Mouse (Mus musculus) mammary gland, adult 2 months (tissue): ENCODE results near the gene Rfc1. TPM values are rescaled to one million over a fixed set of nuclear protein-coding genes. Genes with fewer than 3 reads are reported as not detected.

Experiments
- polyA plus RNA-seq: library from polyadenylated mRNA; depleted of rRNA; stranded (reverse); fragments of >200 nt; gene quantifications from 2 replicates; pipeline ENCODE4 v1.2.3, GENCODE M21; 2012; ENCODE audit warnings: low replicate concordance; rRNA removed

Rfc1 gene
- 10.0 and 14.3 TPM in 2 replicates for polyA plus RNA-seq

DNA sequence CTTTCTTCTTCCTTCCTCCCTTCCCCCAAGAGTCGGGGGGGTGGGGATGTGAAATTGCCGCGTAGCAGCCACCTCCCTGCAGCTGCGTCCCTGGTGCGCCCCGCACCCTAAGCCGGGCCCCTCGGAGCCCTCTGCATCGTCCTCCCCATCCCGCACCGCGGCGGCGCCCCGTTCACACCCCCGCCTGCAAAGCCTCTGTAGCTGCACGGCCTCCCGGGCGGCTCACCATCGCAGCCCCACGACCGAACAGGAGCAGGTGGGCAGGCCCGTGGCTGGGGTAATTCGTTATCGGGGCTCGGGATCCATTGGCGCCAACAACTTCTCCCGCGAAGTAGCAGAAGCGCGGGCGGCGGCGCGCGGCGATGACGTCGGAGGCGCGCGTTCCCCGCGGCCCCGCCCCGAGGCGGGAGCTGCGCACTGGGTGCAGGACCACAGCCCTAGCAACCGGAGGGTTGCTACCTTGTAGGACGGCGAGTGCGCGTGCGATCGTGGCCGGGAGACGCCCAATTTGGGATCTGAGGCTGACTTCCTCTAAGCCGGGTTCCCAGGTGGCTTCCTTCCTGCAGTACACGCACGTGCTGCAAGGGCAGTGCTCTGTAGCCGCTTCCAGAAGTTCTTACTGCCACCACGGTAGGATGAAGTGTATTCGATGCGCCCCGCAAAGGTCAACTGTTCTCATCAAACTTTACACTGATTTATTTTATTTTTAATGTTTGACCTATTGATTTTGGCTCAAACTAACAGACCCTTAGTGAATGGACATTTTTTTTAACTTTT lies at the start of gene Rfc1:
Gene Rfc1, minus strand, starts transcription at position 373 of the 777 bp plus-strand sequence.

DNA sequence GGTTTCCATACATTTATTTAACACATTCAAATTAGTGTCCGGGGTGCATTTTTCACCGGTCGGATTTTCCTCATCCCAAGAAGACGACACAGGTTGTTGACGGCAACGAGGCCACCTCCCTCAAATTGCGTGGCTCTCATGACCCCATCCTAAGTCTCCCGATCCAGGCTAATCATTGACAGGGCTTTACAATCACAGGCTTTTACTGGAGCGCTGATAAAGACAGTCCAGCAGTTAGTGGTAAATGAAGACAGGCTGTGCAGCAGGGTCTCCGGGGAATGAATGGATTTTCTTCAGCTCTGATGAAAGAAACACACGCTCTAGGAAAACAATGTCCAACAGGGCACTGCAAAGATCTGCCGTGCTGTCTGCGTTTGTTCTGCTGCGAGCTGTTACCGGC lies 12.7 kb upstream of the Rfc1 start, which contains the start of gene Klb:
Gene Klb, plus strand, starts transcription at position 147 of the 400 bp plus-strand sequence.

Other genes starting within 250 kb of the Rfc1 start
- gene Tmem156, start 243.5 kb downstream of the Rfc1 start, polyA plus RNA-seq, result 0.87 and 1.4 TPM in 2 replicates
- 24.5 and 26.8 TPM in 2 replicates for gene Klhl5, start 228.1 kb downstream of the Rfc1 start, polyA plus RNA-seq
- gene Wdr19, start 136.0 kb downstream of the Rfc1 start, polyA plus RNA-seq, result 2.3 and 4.2 TPM in 2 replicates
- 22.1 and 26.4 TPM in 2 replicates for gene Klb, start 12.6 kb upstream of the Rfc1 start, polyA plus RNA-seq
- gene Rpl9, start 55.8 kb upstream of the Rfc1 start, polyA plus RNA-seq, result 149 and 322 TPM in 2 replicates
- 8.1 and 16.4 TPM in 2 replicates for gene Lias, start 55.8 kb upstream of the Rfc1 start, polyA plus RNA-seq
- gene Ugdh, start 100.3 kb upstream of the Rfc1 start, polyA plus RNA-seq, result 11.1 and 20.9 TPM in 2 replicates
- gene Gm43552, start 157.2 kb upstream of the Rfc1 start, polyA plus RNA-seq, result not detected in 2 replicates
- gene Smim14, start 201.5 kb upstream of the Rfc1 start, polyA plus RNA-seq, result 125 and 133 TPM in 2 replicates
- gene Ube2k, start 201.6 kb upstream of the Rfc1 start, polyA plus RNA-seq, result 10.1 and 21.4 TPM in 2 replicates